Mouse (Mus musculus): ENCODE data around the gene Lyrm7.

Lyrm7 gene

GRCm38 (mm10) chr11:54845470-54846442 is 15.0 kb downstream of the Lyrm7 start:
- DNase-seq (ENCODE audit: low spot score): no peak

DNA sequence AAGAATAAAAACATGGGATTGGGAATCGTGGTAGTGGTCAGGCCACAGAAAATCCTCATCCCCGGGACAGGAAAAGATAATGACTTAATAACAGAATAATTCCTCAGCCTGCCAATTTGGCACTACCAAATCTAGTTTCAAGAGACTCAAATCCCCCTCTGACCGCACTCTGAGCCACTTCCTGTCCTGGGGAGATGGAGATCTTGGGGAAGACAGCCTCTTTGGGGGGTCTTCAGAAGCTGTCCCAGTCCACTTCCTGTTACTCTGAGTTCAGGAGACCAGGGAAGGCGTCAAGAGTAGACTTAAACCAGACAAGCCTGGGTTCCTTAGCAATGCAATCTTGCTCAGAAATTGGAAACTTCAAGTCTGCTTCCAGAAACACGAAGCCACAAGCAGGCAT is 15.8 kb downstream of the Lyrm7 start:
- DNase-seq (ENCODE audit: low spot score): no peak

DNA sequence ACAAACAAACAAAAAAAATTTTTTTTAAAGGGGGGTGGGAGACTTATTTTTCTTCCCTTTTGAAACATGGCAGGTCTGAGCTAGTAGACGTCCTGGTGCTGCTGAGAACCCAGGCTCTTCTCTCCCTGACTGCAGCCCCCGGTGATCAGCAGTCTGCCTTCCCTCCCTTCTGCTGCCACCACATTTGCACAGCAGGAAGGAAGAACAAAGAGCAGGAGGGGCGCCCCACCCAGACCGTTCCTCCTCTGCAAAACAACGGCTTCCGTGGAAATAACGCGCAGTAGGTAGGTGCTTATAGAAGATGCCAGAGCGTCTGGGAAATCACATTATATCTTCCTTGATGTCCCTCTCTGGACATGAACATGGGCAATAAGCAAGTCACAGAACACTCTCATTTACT is 16.3 kb downstream of the Lyrm7 start:
- no peak for DNase-seq (ENCODE audit: low spot score)

- no peak for DNase-seq (ENCODE audit: low spot score)
Observed at GRCm38 (mm10) chr11:54840891-54841290, 19.8 kb downstream of the Lyrm7 start.

DNA sequence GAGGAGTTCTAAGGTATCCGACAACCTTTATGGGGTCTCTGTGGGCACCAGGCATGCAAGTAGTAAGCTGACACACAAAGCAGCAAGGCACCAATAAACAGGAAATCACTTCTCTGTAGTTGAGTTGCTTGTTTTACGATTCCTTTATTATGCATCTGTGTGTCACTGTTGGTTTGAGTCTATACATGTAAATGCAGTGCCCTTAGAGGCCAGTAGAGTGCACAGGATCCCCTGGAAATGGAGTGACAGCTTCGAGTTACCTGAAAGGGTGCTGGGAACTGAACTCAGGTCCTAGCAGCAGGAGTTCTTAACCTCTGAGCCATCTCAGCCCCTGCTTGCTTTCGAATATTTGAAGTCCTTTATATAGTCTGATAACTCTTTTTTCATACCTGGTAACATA is 21.0 kb downstream of the Lyrm7 start:
- no peak for DNase-seq (ENCODE audit: low spot score)

DNA sequence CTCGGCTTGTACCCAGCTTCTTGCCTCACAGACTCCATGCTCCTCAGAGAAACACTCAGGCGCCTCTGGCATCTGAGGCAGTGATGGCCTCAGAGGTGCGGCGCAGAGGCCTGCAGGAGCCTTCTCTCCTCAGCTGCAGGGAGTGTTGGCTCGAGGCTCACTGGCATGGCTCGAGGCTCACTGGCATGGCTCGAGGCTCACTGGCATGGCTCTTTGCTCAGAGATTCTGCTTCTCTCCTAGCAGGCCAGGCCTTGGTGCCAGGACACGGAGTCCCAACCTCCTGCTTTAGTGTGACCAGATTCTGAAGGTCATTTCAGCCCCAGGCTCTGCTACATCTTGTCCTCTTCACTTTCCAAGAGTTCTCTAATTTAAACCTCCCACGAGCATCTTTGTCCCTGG is 24.6 kb downstream of the Lyrm7 start:
- peak; percentile 21 for DNase-seq (ENCODE audit: low spot score)

GRCm38 (mm10) chr11:54834596-54834995 is 26.1 kb downstream of the Lyrm7 start:
- no peak for DNase-seq (ENCODE audit: low spot score)

DNA sequence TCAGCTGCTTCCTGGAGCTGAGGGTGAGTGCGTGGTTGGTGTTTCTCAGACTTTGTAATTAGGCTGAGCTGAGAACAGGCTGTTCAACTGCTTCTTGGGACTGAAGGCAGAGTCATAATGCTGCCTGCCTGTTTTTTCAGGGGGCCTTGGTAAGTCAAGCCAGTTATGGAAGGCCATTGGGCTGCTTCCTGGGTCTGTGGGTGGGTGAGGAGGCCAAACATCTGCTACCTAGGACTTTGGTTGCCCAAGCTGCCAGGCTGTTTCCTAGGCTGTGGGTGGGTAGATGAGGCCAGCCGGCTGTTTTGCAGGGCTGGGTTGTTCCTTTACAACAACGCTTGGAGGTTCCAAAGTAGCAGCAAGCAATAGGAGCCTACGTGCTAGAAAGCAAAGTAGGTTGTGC is 26.9 kb downstream of the Lyrm7 start:
- DNase-seq (ENCODE audit: low spot score): no peak

DNA sequence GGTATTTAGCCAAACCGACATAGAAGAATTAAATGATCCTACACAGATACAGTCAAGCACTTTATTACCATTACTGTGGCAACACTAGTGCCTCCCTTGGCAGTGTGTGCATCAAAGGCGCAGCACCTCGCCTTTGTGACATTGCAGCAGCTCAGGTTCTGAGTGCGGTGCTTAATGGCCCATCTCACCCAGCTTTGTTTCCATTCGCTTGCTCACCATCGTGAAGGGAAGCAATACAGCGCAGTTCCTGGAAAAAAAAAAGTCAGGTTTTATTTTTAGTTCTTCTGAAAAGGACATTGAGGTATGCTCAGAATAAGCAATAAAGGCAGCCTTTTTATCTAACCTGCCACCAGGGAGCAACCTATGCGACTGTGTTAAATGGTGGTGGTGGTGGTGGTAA is 33.9 kb downstream of the Lyrm7 start:
- no peak for DNase-seq (ENCODE audit: low spot score)

DNA sequence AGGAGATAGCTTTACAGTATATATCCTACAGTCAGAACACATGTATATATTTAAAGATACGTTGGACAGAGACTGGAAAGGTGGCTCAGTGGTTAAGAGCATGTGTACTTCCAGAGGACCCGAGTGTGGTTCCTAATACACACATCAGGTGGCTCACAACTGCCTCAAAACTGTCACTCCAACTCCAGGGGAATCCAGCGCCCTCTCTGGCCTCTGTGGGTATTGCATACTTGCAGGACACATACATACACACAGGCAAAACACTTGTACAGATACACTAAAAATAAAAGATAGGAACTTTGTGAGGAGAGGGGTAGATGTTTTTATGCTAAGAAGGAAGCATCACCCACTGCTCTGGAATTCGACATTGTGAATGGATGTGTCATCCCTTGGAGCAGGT is 34.9 kb downstream of the Lyrm7 start:
- no peak for DNase-seq (ENCODE audit: low spot score)

DNA sequence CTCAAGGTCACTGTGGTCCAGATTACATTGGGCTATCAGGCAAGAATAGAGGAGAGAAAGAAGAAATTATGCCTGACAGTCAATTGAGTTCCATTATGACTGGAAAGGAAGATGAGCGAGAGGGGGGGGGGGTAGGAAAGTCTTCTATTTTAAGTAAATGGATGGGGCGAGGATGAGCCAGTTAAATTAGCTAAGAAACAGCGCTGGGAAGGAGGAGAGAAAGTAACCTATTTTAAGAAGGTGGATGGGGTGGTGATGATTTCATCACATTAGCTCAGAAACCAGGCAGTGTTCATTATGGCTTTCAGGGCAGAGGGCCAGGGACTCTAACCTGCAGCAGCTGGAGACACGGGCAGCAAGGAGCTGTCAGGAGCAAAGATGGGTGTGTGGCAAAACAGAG is 37.2 kb downstream of the Lyrm7 start:
- no peak for DNase-seq (ENCODE audit: low spot score)

DNA sequence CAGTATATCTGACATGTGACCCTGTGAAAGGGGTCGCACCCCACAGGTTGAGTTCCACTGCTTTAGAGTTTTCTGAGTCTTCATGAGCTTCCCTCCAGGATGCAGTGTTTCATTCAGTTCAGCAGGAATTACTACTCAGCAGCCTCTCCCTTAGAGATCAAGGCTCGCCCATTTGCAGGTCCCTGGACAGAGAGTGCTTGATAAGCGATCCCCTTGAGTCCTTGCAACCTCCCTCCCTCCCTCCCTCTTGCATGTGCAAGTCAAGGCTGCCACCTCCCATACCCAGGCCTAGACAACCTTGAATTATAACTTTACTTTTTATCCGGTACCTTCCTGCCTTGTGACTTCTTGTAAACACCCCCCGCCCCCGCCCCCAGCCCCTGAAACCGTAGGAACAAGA is 41.2 kb downstream of the Lyrm7 start:
- DNase-seq (ENCODE audit: low spot score): no peak

GRCm38 (mm10) chr11:54817449-54817848 is 43.3 kb downstream of the Lyrm7 start:
- DNase-seq (ENCODE audit: low spot score): no peak

DNA sequence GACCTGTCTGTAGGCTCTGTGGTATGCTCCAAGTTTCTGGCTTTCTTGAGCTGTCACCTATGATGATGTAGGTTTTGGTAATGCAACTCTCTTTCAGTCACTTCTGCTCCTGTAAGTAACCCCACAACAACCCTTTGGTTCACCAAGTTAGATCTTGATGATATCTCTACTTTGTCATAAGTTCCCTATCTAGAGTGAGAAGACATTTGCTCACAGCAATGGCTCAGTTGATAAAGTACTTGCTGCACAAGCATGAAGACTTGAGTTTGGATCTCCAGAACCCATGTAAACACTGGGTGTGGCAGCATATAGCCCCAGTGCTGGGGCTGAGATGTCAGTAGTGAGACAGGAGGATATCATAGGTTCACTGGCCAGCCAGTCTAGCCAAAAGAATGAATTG is 45.1 kb downstream of the Lyrm7 start:
- DNase-seq (ENCODE audit: low spot score): no peak

- no peak for DNase-seq (ENCODE audit: low spot score)
Observed at GRCm38 (mm10) chr11:54812812-54813516, 47.8 kb downstream of the Lyrm7 start.

- no peak for DNase-seq (ENCODE audit: low spot score)
Observed at GRCm38 (mm10) chr11:54812314-54812713, 48.4 kb downstream of the Lyrm7 start.

DNA sequence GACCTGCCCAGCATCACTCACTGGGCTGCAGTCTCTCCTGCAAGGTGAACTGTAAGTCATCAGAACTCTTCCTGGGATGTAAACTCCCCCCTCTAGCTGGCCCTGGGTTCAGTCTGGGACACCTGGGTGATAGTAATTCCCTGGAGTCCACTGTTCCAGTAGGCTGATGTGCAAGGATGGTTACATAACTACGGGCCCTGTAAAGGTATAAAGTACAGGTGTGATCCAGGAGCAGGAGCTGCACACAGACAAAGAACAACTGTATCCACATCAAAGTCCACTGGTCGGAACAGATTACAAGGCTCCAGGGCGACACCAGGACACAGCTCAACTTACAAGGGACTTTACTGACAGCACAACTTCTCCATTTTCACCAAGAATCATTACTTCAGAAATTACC is 49.7 kb downstream of the Lyrm7 start:
- DNase-seq (ENCODE audit: low spot score): no peak

- no peak for DNase-seq (ENCODE audit: low spot score)
Observed at GRCm38 (mm10) chr11:54809582-54809981, 51.1 kb downstream of the Lyrm7 start.

DNA sequence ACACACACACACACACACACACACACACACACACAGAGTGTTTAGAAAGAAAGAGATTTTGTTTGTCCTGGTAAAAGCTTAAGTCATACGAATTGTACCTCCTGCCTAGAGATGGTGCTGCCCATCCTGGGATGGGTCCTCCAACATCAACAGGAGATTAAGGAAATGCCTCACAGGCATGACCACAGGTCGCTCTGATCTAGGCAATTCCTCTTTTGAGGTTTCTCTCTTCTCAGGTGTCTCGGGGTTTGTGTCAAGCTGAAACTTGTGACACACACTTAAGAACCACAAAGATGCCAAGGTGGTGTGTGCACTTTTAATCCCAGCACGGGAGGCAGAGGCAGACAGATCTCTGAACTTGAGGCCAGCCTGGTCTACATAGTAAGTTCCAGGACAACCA is 52.5 kb downstream of the Lyrm7 start:
- DNase-seq (ENCODE audit: low spot score): no peak

GRCm38 (mm10) chr11:54807669-54808068 is 53.0 kb downstream of the Lyrm7 start:
- no peak for DNase-seq (ENCODE audit: low spot score)

DNA sequence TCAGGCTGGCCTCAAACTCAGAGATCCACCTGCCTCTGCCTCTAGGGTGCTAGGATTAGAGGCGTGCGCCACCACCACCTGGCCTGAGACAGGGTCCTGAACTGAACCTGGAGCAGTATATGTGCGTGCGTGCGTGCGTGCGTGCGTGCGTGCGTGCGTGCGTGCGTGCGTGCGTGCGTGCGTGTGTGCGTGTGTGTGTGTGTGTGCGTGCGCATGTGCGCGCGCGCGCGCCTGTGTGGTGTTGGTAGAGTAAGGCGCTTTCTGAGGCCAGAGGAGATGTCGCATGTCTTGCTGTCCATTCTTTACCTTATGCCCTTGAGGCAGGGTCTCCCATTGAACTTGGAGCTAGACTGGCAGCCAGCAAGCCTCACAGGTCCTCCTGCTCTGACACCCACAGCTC is 53.8 kb downstream of the Lyrm7 start:
- DNase-seq (ENCODE audit: low spot score): no peak

DNA sequence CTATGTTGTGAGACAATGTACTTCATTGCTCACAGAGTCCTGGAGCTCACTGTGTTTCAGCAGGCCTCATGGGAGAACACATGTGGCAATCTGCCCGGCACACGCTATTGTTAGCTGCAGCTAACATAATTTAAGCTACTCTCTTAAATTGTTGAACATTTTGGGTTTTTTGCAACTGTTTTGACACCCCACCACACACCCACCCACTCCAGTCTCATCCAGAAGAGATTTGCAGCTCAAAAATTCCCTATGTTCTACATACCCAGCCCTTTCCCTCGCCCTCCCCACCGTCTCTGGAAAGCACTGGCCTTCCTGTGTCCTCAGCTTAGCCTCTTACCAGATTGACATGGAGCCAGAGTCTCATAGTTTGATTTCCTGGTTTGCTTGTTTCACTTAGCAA is 55.5 kb downstream of the Lyrm7 start:
- peak; percentile 22 for DNase-seq (ENCODE audit: low spot score)

DNA sequence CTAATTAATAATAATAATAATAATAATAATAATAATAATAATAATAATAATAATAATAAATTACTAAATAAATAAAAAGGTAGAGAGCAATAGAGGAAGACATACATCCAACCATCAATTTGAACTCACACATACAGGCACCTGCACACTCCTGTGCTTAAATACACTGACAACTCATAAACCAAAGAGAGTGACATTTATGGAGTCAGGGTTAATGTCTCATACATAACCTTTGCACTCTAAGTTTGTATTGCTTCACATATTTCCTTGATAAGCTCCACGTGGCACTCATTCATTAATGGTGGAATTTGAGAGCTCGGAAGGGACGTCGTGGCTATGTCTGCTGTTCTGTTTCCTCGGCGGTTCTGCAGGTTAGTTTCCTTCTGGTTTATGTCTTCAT is 58.1 kb downstream of the Lyrm7 start:
- DNase-seq (ENCODE audit: low spot score): no peak
